Mouse (Mus musculus): Measurements from ENCODE around the gene Olfr549.

The Olfr549 gene

DNA sequence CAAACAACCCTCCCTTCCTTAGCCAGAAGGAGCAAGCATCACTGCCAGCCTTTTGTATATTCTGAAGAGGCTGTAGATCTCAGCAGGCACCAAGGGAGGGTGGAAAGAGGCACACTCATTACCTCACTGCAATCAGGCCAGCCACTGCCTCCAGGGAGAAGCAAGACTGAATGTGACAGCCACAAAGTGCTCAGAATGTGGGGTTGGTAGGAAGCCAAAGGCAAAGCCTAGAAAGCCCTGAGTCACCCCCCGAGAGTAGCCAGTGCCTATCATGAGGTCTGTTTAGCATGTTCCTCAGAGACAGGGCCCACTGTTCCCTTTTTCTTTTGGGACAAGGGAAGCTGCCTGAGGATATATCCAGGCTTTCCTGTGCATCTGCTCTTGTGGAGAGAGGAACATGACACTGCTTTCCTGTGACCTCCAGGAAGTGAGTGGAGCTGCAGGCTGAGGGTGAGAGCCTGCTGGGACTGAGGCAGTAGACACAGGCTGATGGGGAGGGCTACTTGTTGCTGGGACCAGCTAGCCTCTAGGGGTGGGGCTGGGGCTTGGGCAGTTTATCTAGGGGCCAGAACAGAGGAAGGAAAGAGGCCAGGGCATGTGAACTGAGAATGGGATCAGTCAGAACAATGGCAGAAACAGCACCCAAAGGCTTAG is 47.8 kb downstream of the Olfr549 start, which contains the start of gene Olfr552:
Olfr552 (plus strand) TSS at position 393 of the 654 bp plus-strand sequence.
- DNase-seq = no peak
